Mouse (Mus musculus) kidney, adult 2 months (tissue): ENCODE measurements at regions not wholly inside any gene's neighbourhood (a gene's known extent, or its start where the extent isn't known, plus 50 kb on each side); places are given as distances from the start of the nearest gene placed in this dataset.

Source experiments
- DNase-seq: peaks from one replicate; pipeline ENCODE4 v3.0.0; 2021
- H3K27ac ChIP-seq: fragments of 200-500 bp; 2 replicates; pipeline ENCODE4 v1.5.1; 2012; ENCODE audit warnings: low read depth, low read length, control low read depth, inconsistent platforms; ENCODE audit not compliant: insufficient read depth
- H3K27me3 ChIP-seq: fragments of 200-500 bp; replicated peaks from 2 replicates; pipeline ENCODE4 v1.6.1; 2012; ENCODE audit warnings: mild to moderate bottlenecking, moderate library complexity, low read length, inconsistent platforms; ENCODE audit not compliant: control insufficient read depth, insufficient read depth
- H3K36me3 ChIP-seq: fragments of 200-500 bp; 2 replicates; pipeline ENCODE4 v1.6.1; 2012; ENCODE audit warnings: mild to moderate bottlenecking, moderate library complexity, low read length, inconsistent platforms; ENCODE audit not compliant: control insufficient read depth, insufficient read depth
- H3K4me1 ChIP-seq: fragments of 200-500 bp; 2 replicates; pipeline ENCODE4 v1.6.1; 2011; ENCODE audit warnings: low read length; ENCODE audit not compliant: control insufficient read depth, insufficient read depth
- H3K4me3 ChIP-seq: fragments of 200-500 bp; 2 replicates; pipeline ENCODE4 v1.5.1; 2011; ENCODE audit warnings: mild to moderate bottlenecking, low read depth, low read length, control low read depth; ENCODE audit not compliant: insufficient read depth
- CTCF ChIP-seq: fragments of 200-500 bp; conservative IDR thresholded peaks from 2 replicates; pipeline ENCODE4 v1.5.1; 2011; ENCODE audit warnings: low read depth, mild to moderate bottlenecking, control low read depth, low read length, moderate library complexity, mixed read lengths; ENCODE audit not compliant: insufficient read depth, insufficient read length
- POLR2A ChIP-seq: fragments of 200-500 bp; IDR thresholded peaks from one replicate; pipeline ENCODE4 v1.6.1; 2011; ENCODE audit warnings: low read depth, low read length, control low read depth
- WGBS: fragments of 180-500 bp; shearing (Covaris S2); methylation state at CpG from one replicate; pipeline ENCODE4 v1.1.7; 2018; 5-methylcytosine and 5-hydroxymethylcytosine counted together

- no peak for DNase-seq
- no peaks in the 10 kb centered on the region for H3K27me3 ChIP-seq
- no peaks in the 10 kb centered on the region for H3K36me3 ChIP-seq
- no peak overlapping the region for H3K4me3 ChIP-seq
- H3K4me1 ChIP-seq, result no peaks in the 10 kb centered on the region
- TF ChIP-seq CTCF, result no peak
- TF ChIP-seq POLR2A, result no peak
- H3K27ac ChIP-seq, result no peak overlapping the region
- 69% methylated on average over 4 of the region's 4 CpGs for WGBS
These were observed 209.8 kb downstream of the Dusp6 start for GRCm38 (mm10) chr10:99472806-99473205.

DNA sequence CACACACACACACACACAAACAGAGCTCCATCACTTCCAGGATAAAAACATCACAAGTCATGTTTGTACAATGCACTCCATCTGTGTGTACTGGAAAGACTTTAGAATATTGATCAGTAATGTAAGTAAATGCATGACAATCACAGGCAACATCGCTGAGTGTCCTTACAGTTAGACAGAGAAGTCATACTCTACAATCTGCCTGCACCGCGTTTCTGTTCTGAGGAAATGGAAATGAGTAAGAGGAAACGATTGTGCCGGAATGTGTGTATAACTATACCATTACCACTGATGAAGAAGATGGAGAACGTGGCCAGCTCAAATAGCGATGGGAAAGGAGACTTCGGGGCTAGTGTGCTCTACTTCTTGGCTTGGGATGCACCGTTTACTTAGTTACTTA, 210.7 kb downstream of the Dusp6 start:
- TF ChIP-seq CTCF, result no peak
- TF ChIP-seq POLR2A, result no peak
- Histone ChIP-seq H3K27ac (no peak overlapping the region), H3K4me1 (no peaks in the 10 kb centered on the region), H3K27me3 (no peaks in the 10 kb centered on the region), H3K36me3 (no peaks in the 10 kb centered on the region), H3K4me3 (no peak overlapping the region)
- no peak for DNase-seq
- WGBS, result 88% methylated on average over 9 of the region's 9 CpGs

DNA sequence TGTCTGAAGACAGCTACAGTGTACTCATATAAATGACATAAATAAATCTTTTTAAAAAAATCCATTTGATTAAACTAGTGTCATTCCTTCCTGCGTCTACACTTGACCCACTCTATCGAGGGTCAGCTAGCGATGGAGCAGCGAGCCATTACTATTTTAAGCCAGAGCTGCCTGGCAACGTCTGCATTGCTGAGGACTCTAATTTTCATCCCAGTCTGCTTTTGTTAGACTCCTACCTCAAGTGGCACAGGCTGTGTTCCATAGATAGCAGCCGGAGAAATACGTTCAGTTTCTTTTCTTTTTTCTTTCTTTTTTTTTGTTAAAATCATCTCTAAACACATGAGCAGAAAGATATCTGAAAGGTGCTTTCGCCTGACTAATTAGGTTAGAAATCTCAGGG, 211.5 kb downstream of the Dusp6 start:
- no peak overlapping the region for H3K27ac ChIP-seq
- H3K4me3 ChIP-seq, result no peak overlapping the region
- DNase-seq, result no peak
- H3K27me3 ChIP-seq, result no peaks in the 10 kb centered on the region
- no peaks in the 10 kb centered on the region for H3K4me1 ChIP-seq
- WGBS, result 80% methylated on average over 8 of the region's 8 CpGs
- H3K36me3 ChIP-seq, result no peaks in the 10 kb centered on the region
- TF ChIP-seq CTCF (no peak), POLR2A (no peak)

- H3K27ac ChIP-seq, result no peak overlapping the region
- WGBS, result 76% methylated on average over 7 of the region's 7 CpGs
- TF ChIP-seq POLR2A, result no peak
- TF ChIP-seq CTCF, result no peak
These were observed 213.2 kb downstream of the Dusp6 start for GRCm38 (mm10) chr10:99476214-99476613.

GRCm38 (mm10) chr10:99476776-99477175, 213.7 kb downstream of the Dusp6 start:
- Histone ChIP-seq H3K27me3 (no peaks in the 10 kb centered on the region; the same call in 1 of the 2 replicates), H3K4me1 (no peaks in the 10 kb centered on the region), H3K36me3 (no peaks in the 10 kb centered on the region), H3K4me3 (no peak overlapping the region), H3K27ac (no peak overlapping the region)
- WGBS, result 88% methylated on average over 7 of the region's 7 CpGs
- TF ChIP-seq CTCF, result no peak
- no peak for TF ChIP-seq POLR2A
- DNase-seq, result no peak

More at GRCm38 (mm10) chr10:99476214-99476613, 213.2 kb downstream of the Dusp6 start:
- Histone ChIP-seq H3K27me3 (no peaks in the 10 kb centered on the region; the same call in 1 of the 2 replicates), H3K4me1 (no peaks in the 10 kb centered on the region), H3K4me3 (no peak overlapping the region), H3K36me3 (no peaks in the 10 kb centered on the region)
- no peak for DNase-seq

DNA sequence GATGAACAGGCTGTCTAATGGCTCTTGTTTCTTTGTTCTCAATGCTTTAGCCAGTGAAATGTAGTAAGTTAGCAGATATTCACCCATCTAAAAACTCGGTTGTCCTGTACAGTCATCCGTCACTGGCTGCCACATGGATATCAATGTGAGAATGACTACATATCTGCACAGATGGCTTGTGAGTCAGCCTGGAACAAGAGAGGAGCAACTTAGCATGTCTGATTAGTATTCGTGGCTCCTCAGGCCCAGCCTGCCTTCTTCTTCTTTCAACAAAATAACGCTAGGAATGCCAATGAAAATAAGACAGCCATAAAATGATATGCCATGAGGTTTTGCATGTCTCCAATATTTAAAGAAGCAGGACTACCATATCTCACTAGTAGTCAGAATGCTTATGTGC, 217.5 kb downstream of the Dusp6 start:
- no peak for DNase-seq
- Histone ChIP-seq H3K4me1 (no peaks in the 10 kb centered on the region), H3K4me3 (no peak overlapping the region), H3K36me3 (no peaks in the 10 kb centered on the region), H3K27me3 (no peaks in the 10 kb centered on the region; the same call in 1 of the 2 replicates), H3K27ac (no peak overlapping the region)
- TF ChIP-seq CTCF, result no peak
- TF ChIP-seq POLR2A, result no peak
- WGBS, result 69% methylated on average over 4 of the region's 4 CpGs

- TF ChIP-seq POLR2A, result no peak
- TF ChIP-seq CTCF, result no peak
- Histone ChIP-seq H3K4me3 (no peak overlapping the region), H3K27ac (no peak overlapping the region), H3K36me3 (no peaks in the 10 kb centered on the region), H3K4me1 (no peaks in the 10 kb centered on the region), H3K27me3 (no peaks in the 10 kb centered on the region; the same call in 1 of the 2 replicates)
- WGBS, result 95% methylated on average over 3 of the region's 3 CpGs
- DNase-seq, result no peak
These were observed 219.0 kb downstream of the Dusp6 start for GRCm38 (mm10) chr10:99482009-99482408.
